Mouse (Mus musculus): ENCODE data around the gene Mrps22. TPM values are rescaled to one million over a fixed set of nuclear protein-coding genes. Genes with fewer than 3 reads are reported as not detected.

The Mrps22 gene
- total and polyA plus RNA-seq, 2 experiments from 2014 or later = 46.3 to 70.2 TPM

DNA sequence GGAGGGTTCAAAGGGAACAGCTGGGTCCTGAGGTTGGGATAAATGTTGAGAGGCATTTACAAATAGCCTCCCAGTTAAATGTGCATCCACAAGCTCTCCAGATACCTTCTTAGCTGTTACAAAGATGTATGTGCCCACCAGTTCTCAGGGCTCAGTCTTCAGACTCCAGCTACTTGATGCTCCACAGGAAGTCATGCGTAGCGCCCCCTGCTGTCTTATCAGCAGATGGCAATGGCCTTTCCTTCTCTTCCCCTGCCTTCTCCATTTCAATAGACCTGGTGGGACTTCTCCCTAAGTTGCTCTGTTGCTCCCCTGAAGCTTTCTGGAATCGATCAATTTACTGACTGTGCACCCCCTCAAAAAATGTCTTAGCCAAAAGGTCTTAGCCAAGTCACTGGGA lies 27.0 kb upstream of the Mrps22 start:
- no peak overlapping the region for H3K4me3 ChIP-seq (ENCODE audit: low read depth, low read length)
- peak; percentile 23; the same call in 1 of the 2 replicates for TF ChIP-seq CTCF (IDR thresholded peaks at IDR 0.05)
- WGBS = 42% methylated on average over 3 of the region's 3 CpGs

DNA sequence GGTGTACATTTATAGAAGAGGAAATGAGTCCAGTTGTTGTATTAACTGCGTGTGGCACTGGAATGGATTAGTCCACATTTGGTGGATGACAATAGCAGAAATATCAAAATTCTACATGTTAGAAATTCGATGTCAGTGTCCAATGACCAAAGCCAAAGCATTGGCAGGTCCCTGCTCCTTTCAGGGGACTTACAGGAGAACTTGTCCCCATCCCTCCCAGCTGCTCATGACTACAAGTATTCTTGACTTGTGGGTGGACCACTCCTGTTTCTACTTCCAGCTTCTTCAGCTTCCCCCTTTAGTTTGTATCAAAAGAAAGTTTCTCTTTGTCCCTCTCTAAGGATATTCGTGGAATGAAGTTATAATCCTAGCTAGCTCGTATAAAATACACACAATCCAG lies 3.4 kb upstream of the Mrps22 start:
- H3K4me2 ChIP-seq (ENCODE audit: low read depth, low read length, poor library complexity, severe bottlenecking) = no peak overlapping the region
- ATAC-seq (ENCODE audit: low FRiP score) (no peak), DNase-seq (ENCODE audit: low spot score) (no peak)
- no peak overlapping the region for H3K4me3 ChIP-seq (ENCODE audit: low read depth, low read length)
- no peaks in the 10 kb centered on the region for H3K27me3 ChIP-seq (ENCODE audit: insufficient read depth, low read length)
- no peaks in the 10 kb centered on the region for H3K36me3 ChIP-seq (ENCODE audit: insufficient read depth, low read length)
- H3K27ac ChIP-seq (ENCODE audit: low read depth, low read length) = no peak overlapping the region
- WGBS = 73% methylated on average over 4 of the region's 4 CpGs
- no peaks in the 10 kb centered on the region for H3K9me3 ChIP-seq (ENCODE audit: low read length)
- no peak for TF ChIP-seq CTCF (IDR thresholded peaks at IDR 0.05)
- 0 out of 2 replicates have a peak, but pooled peaks cover 7% of the 10 kb centered on the region for H3K4me1 ChIP-seq (ENCODE audit: insufficient read depth, low read length)
- no peak overlapping the region for H3K9ac ChIP-seq (replicated peaks; ENCODE audit: low read length, poor library complexity, severe bottlenecking)

More for the DNA sequence above, 27.0 kb upstream of the Mrps22 start:
- ATAC-seq (ENCODE audit: low FRiP score) (no peak), DNase-seq (ENCODE audit: low spot score) (peak; percentile 3)
- H3K4me1 ChIP-seq (ENCODE audit: insufficient read depth, low read length) = no peaks in the 10 kb centered on the region
- H3K36me3 ChIP-seq (ENCODE audit: insufficient read depth, low read length) = no peaks in the 10 kb centered on the region
- no peak overlapping the region for H3K27ac ChIP-seq (ENCODE audit: low read depth, low read length)
- H3K27me3 ChIP-seq (ENCODE audit: insufficient read depth, low read length) = no peaks in the 10 kb centered on the region
- no peak overlapping the region for H3K9ac ChIP-seq (replicated peaks; ENCODE audit: low read length, poor library complexity, severe bottlenecking)
- H3K9me3 ChIP-seq (ENCODE audit: low read length) = no peaks in the 10 kb centered on the region
- H3K4me2 ChIP-seq (ENCODE audit: low read depth, low read length, poor library complexity, severe bottlenecking) = no peak overlapping the region

DNA sequence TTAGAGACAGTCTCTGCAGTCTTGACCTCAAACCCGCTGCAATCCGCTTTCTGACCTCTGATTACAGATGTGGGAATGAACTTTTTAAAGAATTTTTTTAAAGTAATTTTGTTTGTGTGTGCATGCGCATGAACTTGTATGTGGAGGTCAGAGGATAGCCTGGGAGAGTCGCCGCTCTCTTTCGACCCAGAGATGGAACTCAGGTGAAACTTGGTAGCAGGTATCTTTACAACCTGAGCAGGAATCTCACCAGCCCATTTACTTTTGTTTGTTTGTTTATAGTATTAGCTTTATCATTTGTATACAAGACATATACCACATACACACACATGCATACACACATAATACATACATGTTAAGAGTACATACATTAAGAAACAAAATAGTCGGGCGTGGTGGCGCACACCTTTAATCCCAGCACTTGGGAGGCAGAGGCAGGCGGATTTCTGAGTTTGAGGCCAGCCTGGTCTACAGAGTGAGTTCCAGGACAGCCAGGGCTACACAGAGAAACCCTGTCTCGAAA lies 438 bp upstream of the Mrps22 start:
- Histone ChIP-seq H3K36me3 (ENCODE audit: insufficient read depth, low read length) (peaks cover 10% of the 10 kb centered on the region), H3K27me3 (ENCODE audit: insufficient read depth, low read length) (no peaks in the 10 kb centered on the region), H3K4me1 (ENCODE audit: insufficient read depth, low read length) (0 out of 2 replicates have a peak, but pooled peaks cover 7% of the 10 kb centered on the region), H3K4me2 (ENCODE audit: low read depth, low read length, poor library complexity, severe bottlenecking) (peak overlapping the region; percentile 97), H3K4me3 (ENCODE audit: low read depth, low read length) (peak overlapping the region; percentile 95), H3K9ac (replicated peaks; ENCODE audit: low read length, poor library complexity, severe bottlenecking) (no peak overlapping the region; the same call in 1 of the 2 replicates), H3K9me3 (ENCODE audit: low read length) (no peaks in the 10 kb centered on the region), H3K27ac (ENCODE audit: low read depth, low read length) (no peak overlapping the region)
- WGBS = 53% methylated on average over 11 of the region's 11 CpGs
- no peak for TF ChIP-seq CTCF (IDR thresholded peaks at IDR 0.05)
- ATAC-seq (ENCODE audit: low FRiP score) (peak; percentile 53; the same call in 1 of the 2 replicates), DNase-seq (ENCODE audit: low spot score) (no peak)

DNA sequence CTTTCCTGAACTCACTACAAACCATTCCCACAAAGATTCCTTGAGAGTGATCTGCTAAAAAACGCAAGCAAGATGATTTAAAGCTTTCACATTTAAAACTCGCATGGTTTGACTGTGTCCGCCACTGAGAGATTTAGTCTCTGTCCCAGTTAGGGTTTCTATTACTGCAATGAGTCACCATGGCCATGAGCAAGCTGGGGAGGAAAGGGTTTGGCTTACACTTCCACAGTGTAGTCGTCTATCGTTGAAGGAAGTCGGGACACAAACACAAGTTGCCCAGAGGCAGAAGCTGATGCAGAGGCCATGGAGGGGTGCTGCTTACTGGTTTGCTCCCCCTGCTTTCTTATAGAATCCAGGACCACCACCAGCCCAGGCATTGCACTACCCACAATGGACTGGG lies 1.4 kb downstream of the Mrps22 start:
- Histone ChIP-seq H3K9me3 (ENCODE audit: low read length) (no peaks in the 10 kb centered on the region), H3K36me3 (ENCODE audit: insufficient read depth, low read length) (peaks cover 20% of the 10 kb centered on the region), H3K27me3 (ENCODE audit: insufficient read depth, low read length) (no peaks in the 10 kb centered on the region), H3K27ac (ENCODE audit: low read depth, low read length) (no peak overlapping the region), H3K4me2 (ENCODE audit: low read depth, low read length, poor library complexity, severe bottlenecking) (peak overlapping the region; percentile 97; the same call in 1 of the 2 replicates), H3K9ac (replicated peaks; ENCODE audit: low read length, poor library complexity, severe bottlenecking) (no peak overlapping the region), H3K4me1 (ENCODE audit: insufficient read depth, low read length) (0 out of 2 replicates have a peak, but pooled peaks cover 7% of the 10 kb centered on the region), H3K4me3 (ENCODE audit: low read depth, low read length) (no peak overlapping the region)
- 90% methylated on average over 6 of the region's 6 CpGs for WGBS
- TF ChIP-seq CTCF (IDR thresholded peaks at IDR 0.05) = no peak
- ATAC-seq (ENCODE audit: low FRiP score) (no peak), DNase-seq (ENCODE audit: low spot score) (no peak)

DNA sequence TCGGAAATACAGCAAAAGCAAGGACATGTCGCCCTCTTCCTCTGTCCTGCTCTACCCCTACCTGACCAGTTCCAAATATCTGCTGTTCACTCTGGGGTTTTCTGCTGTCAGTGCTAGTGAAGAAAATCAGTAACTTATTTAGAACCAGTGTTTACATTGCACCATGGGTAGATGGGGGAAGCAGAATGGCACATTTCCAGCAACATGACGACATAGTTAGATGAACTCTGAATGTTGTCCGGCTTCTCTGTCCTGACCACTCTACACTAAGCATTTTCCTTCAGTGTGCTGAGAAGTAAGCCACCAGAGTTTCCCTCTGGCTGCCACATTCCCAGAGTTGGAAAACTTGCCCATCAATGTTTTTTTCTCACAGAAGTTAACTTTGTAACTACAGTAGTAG lies 17.6 kb downstream of the Mrps22 start:
- 97% methylated on average over 4 of the region's 4 CpGs for WGBS
- Histone ChIP-seq H3K36me3 (ENCODE audit: insufficient read depth, low read length) (peaks cover 60% of the 10 kb centered on the region), H3K9me3 (ENCODE audit: low read length) (no peaks in the 10 kb centered on the region), H3K9ac (replicated peaks; ENCODE audit: low read length, poor library complexity, severe bottlenecking) (no peak overlapping the region), H3K4me2 (ENCODE audit: low read depth, low read length, poor library complexity, severe bottlenecking) (no peak overlapping the region), H3K27ac (ENCODE audit: low read depth, low read length) (no peak overlapping the region), H3K4me1 (ENCODE audit: insufficient read depth, low read length) (no peaks in the 10 kb centered on the region), H3K4me3 (ENCODE audit: low read depth, low read length) (no peak overlapping the region), H3K27me3 (ENCODE audit: insufficient read depth, low read length) (no peaks in the 10 kb centered on the region)
- ATAC-seq (ENCODE audit: low FRiP score) (no peak), DNase-seq (ENCODE audit: low spot score) (no peak)
- no peak for TF ChIP-seq CTCF (IDR thresholded peaks at IDR 0.05)
